In the genomic region with DNA sequence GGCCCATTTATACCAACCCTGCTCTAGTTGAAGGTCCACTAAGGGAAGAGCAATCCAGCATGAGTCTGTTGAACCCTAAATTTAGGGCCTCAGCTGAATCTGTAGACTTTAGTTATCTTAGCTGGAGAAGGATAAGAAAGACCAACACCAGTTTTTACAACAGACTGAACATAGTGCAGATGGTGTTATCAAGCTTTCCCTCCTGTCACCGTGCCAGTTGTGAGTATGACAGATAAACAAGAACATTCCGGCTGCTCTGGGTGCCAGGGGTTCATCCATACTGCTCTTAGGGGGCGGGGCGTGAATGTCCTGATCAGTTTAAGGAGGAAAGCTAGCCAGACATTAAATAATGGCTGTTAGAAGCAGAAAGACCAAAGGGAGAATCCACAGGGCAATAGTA, we compare ENCODE assay signal across 19 mouse cellular contexts. TPM values are rescaled to one million over a fixed set of nuclear protein-coding genes. Genes with fewer than 3 reads are reported as not detected.
A peak's percentile ranks its signal among the peaks of the same experiment; 100 is the strongest.
DNase-seq lines count a peak whose midpoint lies in the region; ATAC-seq lines count a peak whose summit lies in the region.
"Had no signal": no experiment of that assay in that cellular context is flagged by ENCODE, and none has a peak within 500 bp of the region (broad histone marks: within the 10 kb centered on the region; RNA-seq: fewer than 3 reads in every experiment).

No protein-coding gene starts in this region.

- no peaks in the 10 kb centered on the region for H3K9me3 ChIP-seq in kidney, embryonic 15.5 days (replicated peaks)
- H3K9me3 ChIP-seq: heart, embryonic 15.5 days; hindbrain, embryonic 15.5 days; midbrain, embryonic 13.5 days had no signal

- 86% methylated on average over 4 of the region's 4 CpGs for WGBS in kidney, embryonic 15.5 days

- no peak overlapping the region for H3K27ac ChIP-seq in kidney, embryonic 15.5 days
- H3K27ac ChIP-seq: heart, embryonic 15.5 days; hindbrain, embryonic 15.5 days; midbrain, embryonic 13.5 days had no signal

- H3K4me1 ChIP-seq in kidney, embryonic 15.5 days = peaks cover 20% of the 10 kb centered on the region

- intact Hi-C loops in heart, postnatal 10 days (cut with DNase I) = loop anchor here (5.0 kb wide), 1 partner anchor 48 kb away; no protein-coding TSS in a partner anchor

- no peak overlapping the region for H3K4me3 ChIP-seq in kidney, embryonic 15.5 days (replicated peaks)
- H3K4me3 ChIP-seq: heart, embryonic 15.5 days; hindbrain, embryonic 15.5 days; midbrain, embryonic 13.5 days had no signal

- ATAC-seq in kidney, embryonic 15.5 days (replicated peaks; ENCODE audit: low FRiP score) = no peak
- ATAC-seq: midbrain, embryonic 13.5 days had no signal

- peak; percentile 48 to 55 for DNase-seq in kidney, postnatal 25 days
- peak; percentile 43 for DNase-seq in NIH3T3 (ENCODE audit: low read depth)
- DNase-seq in liver = peak; percentile 86
- peak; percentile 65 for DNase-seq in lung, postnatal 14 days
- no peak for DNase-seq in urinary bladder, adult 2 months (ENCODE audit: low spot score)
- DNase-seq in heart, postnatal 10 days = no peak
- no peak for DNase-seq in frontal cortex, postnatal 10 days (ENCODE audit: low spot score in 2 of 2)
- DNase-seq: lung, embryonic 14.5 days; right cerebral cortex, postnatal 14 days had no signal

- no peaks in the 10 kb centered on the region for H3K27me3 ChIP-seq in kidney, embryonic 15.5 days
- H3K27me3 ChIP-seq: heart, embryonic 15.5 days; hindbrain, embryonic 15.5 days; midbrain, embryonic 13.5 days had no signal

- no peak overlapping the region for H3K9ac ChIP-seq in kidney, embryonic 15.5 days
- H3K9ac ChIP-seq: heart, embryonic 15.5 days; hindbrain, embryonic 15.5 days; lung, embryonic 14.5 days; midbrain, embryonic 13.5 days had no signal

- H3K4me2 ChIP-seq in kidney, embryonic 15.5 days = no peak overlapping the region
- H3K4me2 ChIP-seq: heart, embryonic 15.5 days; hindbrain, embryonic 15.5 days; lung, embryonic 14.5 days; midbrain, embryonic 13.5 days had no signal

- peaks cover 75% of the 10 kb centered on the region for H3K36me3 ChIP-seq in kidney, embryonic 15.5 days

RNA-seq across cellular contexts. Expression of a gene that starts 5.4 kb away (rescaled TPM):
- polyA plus RNA-seq in kidney, embryonic 15.5 days (2015; fragmentation: Nextera tagmentation; extraction: Ambion mirVana) = 8.9 and 9.1 TPM in 2 replicates
- polyA plus RNA-seq in urinary bladder, adult 2 months (2012; rRNA removed) = 13.4 and 14.7 TPM in 2 replicates
- 10 to 100 TPM; 15.7 to 18.0 TPM for total RNA-seq in heart, postnatal 10 days (2021)

RNA-seq across cellular contexts. Expression of a gene that starts 41.6 kb away (rescaled TPM):
- 0.17 and 0.44 TPM in 2 replicates for polyA plus RNA-seq in kidney, embryonic 15.5 days (2015; fragmentation: Nextera tagmentation; extraction: Ambion mirVana)
- polyA plus RNA-seq in urinary bladder, adult 2 months (2012; rRNA removed) = 0.21 and 0.23 TPM in 2 replicates
- total RNA-seq in heart, postnatal 10 days (2021) = not detected
- total RNA-seq: layer of hippocampus, adult 18-20 months; left cerebral cortex, postnatal 10 days had no signal
- polyA plus RNA-seq: brain, embryonic 14.5 days; embryonic facial prominence, embryonic 11.5 days; heart, embryonic 15.5 days; hindbrain, embryonic 15.5 days; lung, embryonic 14.5 days; midbrain, embryonic 13.5 days had no signal

RNA-seq across cellular contexts. Expression of a gene that starts 49.7 kb away (rescaled TPM):
- polyA plus RNA-seq in kidney, embryonic 15.5 days (2015; fragmentation: Nextera tagmentation; extraction: Ambion mirVana) = 4.9 and 5.6 TPM in 2 replicates
- polyA plus RNA-seq in urinary bladder, adult 2 months (2012; rRNA removed) = 0.29 and 0.31 TPM in 2 replicates
- total RNA-seq in heart, postnatal 10 days (2021) = not detected
- total RNA-seq: adrenal gland, adult 18-20 months; gastrocnemius, postnatal 4 days; layer of hippocampus, adult 18-20 months; left cerebral cortex, postnatal 10 days had no signal
- polyA plus RNA-seq: embryonic facial prominence, embryonic 11.5 days; heart, embryonic 15.5 days; hindbrain, embryonic 15.5 days; lung, embryonic 14.5 days; midbrain, embryonic 13.5 days had no signal

RNA-seq across cellular contexts. Expression of a gene that starts 54.0 kb away (rescaled TPM):
- polyA plus RNA-seq in kidney, embryonic 15.5 days (2015; fragmentation: Nextera tagmentation; extraction: Ambion mirVana) = 0.30 and 0.58 TPM in 2 replicates
- 1.3 and 2.2 TPM in 2 replicates for polyA plus RNA-seq in urinary bladder, adult 2 months (2012; rRNA removed)
- total RNA-seq in heart, postnatal 10 days (2021) = under 1 TPM in 1 of 2 experiments, not detected in 1; 0.41 TPM

Comparison
In these comparisons a context has a peak if more than half of its experiments do, and no peak if none do; other contexts are left out.
1. DNase-seq: peak in kidney, postnatal 25 days (2 of 2), NIH3T3 (single experiment), liver (single experiment) and lung, postnatal 14 days (single experiment); none in urinary bladder, adult 2 months (single experiment), heart, postnatal 10 days (0 of 2) and frontal cortex, postnatal 10 days (0 of 2).